In genomic region chr4:99238305-99238704, GRCm38 (mm10) we compare ENCODE assay signal across 16 mouse cellular contexts. TPM values are rescaled to one million over a fixed set of nuclear protein-coding genes. Genes with fewer than 3 reads are reported as not detected.
DNase-seq lines count a peak whose midpoint lies in the region; ATAC-seq and TF ChIP-seq lines count a peak whose summit lies in the region.
"Had no signal": no experiment of that assay in that cellular context is flagged by ENCODE, and none has a peak within 500 bp of the region (broad histone marks: within the 10 kb centered on the region; RNA-seq: fewer than 3 reads in every experiment).

No protein-coding gene starts in this region.

- no peak overlapping the region for H3K4me3 ChIP-seq in cerebellum, adult 2 months (replicated peaks; ENCODE audit: insufficient read depth, low read depth, low read length)
- H3K4me3 ChIP-seq in liver, embryonic 14.5 days (ENCODE audit: insufficient read depth in 1 of 2, low read depth in 2 of 2, low read length in 2 of 2) = no peak overlapping the region
- H3K4me3 ChIP-seq in liver, embryonic 12.5 days = no peak overlapping the region
- H3K4me3 ChIP-seq in E14TG2a.4 (replicated peaks; ENCODE audit: low read length) = no peak overlapping the region
- H3K4me3 ChIP-seq in cortical plate, adult 2 months (ENCODE audit: insufficient read depth, low read length) = no peak overlapping the region
- H3K4me3 ChIP-seq: embryonic facial prominence, embryonic 10.5 days; heart, embryonic 10.5 days; liver, embryonic 13.5 days; megakaryocyte, embryonic 14.5 days had no signal

- H3K4me2 ChIP-seq in liver, embryonic 14.5 days (ENCODE audit: low read depth) = no peak overlapping the region
- no peak overlapping the region for H3K4me2 ChIP-seq in liver, embryonic 12.5 days
- H3K4me2 ChIP-seq: liver, embryonic 13.5 days had no signal

- 84% methylated on average over 2 of the region's 2 CpGs for WGBS in cerebellum, adult 2 months
- 82% methylated on average over 2 of the region's 2 CpGs for WGBS in liver, embryonic 14.5 days (ENCODE audit: insufficient replicate concordance)
- WGBS in liver, embryonic 12.5 days (ENCODE audit: insufficient replicate concordance) = 83% methylated on average over 2 of the region's 2 CpGs

- H3K36me3 ChIP-seq in liver, embryonic 14.5 days (replicated peaks; ENCODE audit: control insufficient read depth, insufficient read depth, low read depth) = no peaks in the 10 kb centered on the region
- H3K36me3 ChIP-seq in liver, embryonic 12.5 days = peaks cover 21% of the 10 kb centered on the region
- H3K36me3 ChIP-seq in E14TG2a.4 (ENCODE audit: insufficient read depth, low read length) = no peaks in the 10 kb centered on the region

- H3K27ac ChIP-seq in cerebellum, adult 2 months (ENCODE audit: insufficient read depth, low read length) = no peak overlapping the region
- H3K27ac ChIP-seq in liver, embryonic 14.5 days = no peak overlapping the region
- no peak overlapping the region for H3K27ac ChIP-seq in liver, embryonic 12.5 days
- no peak overlapping the region for H3K27ac ChIP-seq in cortical plate, adult 2 months (ENCODE audit: insufficient read depth, low read length)
- H3K27ac ChIP-seq: embryonic facial prominence, embryonic 10.5 days; heart, embryonic 10.5 days; liver, embryonic 13.5 days had no signal

- TF ChIP-seq CTCF in cerebellum, adult 2 months (IDR thresholded peaks at IDR 0.05; ENCODE audit: borderline replicate concordance, insufficient read depth, low read depth, low read length) = peak; percentile 17; the same call in 1 of the 2 replicates
- TF ChIP-seq CTCF in liver, embryonic 14.5 days (IDR thresholded peaks at IDR 0.05; ENCODE audit: low read depth) = peak; percentile 47
- peak; percentile 43 for TF ChIP-seq CTCF in E14TG2a.4 (conservative IDR thresholded peaks at IDR 0.05; ENCODE audit: low read length)
- TF ChIP-seq CTCF in cortical plate, adult 2 months (IDR thresholded peaks at IDR 0.05; ENCODE audit: extremely low read depth, insufficient read depth, low read length) = peak; percentile 28

- ATAC-seq in liver, embryonic 14.5 days (ENCODE audit: insufficient read depth) = no peak
- no peak for ATAC-seq in liver, embryonic 12.5 days

- no peak overlapping the region for H3K9ac ChIP-seq in liver, embryonic 14.5 days (replicated peaks)
- H3K9ac ChIP-seq in liver, embryonic 12.5 days = no peak overlapping the region
- H3K9ac ChIP-seq: liver, embryonic 13.5 days had no signal

- no peak for DNase-seq in cerebellum, adult 2 months
- no peak for DNase-seq in cerebellum, postnatal 36 days
- no peak for DNase-seq in liver, embryonic 14.5 days (ENCODE audit: low read depth in 3 of 3, low spot score in 3 of 3)
- DNase-seq in neural tube, embryonic 10.5 days (ENCODE audit: extremely low spot score, low spot score) = no peak
- DNase-seq in adrenal gland, postnatal 14 days = no peak
- DNase-seq: cerebellum, adult 8-10 months; heart, postnatal 36 days; kidney, adult 18-20 months; liver, embryonic 13.5 days; spleen, adult 18-20 months had no signal

- no peaks in the 10 kb centered on the region for H3K27me3 ChIP-seq in cerebellum, adult 2 months (ENCODE audit: control insufficient read depth, insufficient read depth, low read length)
- H3K27me3 ChIP-seq in liver, embryonic 14.5 days (ENCODE audit: control insufficient read depth, insufficient read depth, low read length) = no peaks in the 10 kb centered on the region
- no peaks in the 10 kb centered on the region for H3K27me3 ChIP-seq in liver, embryonic 12.5 days (replicated peaks)
- no peaks in the 10 kb centered on the region for H3K27me3 ChIP-seq in E14TG2a.4 (ENCODE audit: insufficient read depth, low read length)
- H3K27me3 ChIP-seq: liver, embryonic 13.5 days; megakaryocyte, embryonic 14.5 days had no signal

- H3K4me1 ChIP-seq in cerebellum, adult 2 months (ENCODE audit: control insufficient read depth, insufficient read depth, low read length) = no peaks in the 10 kb centered on the region
- H3K4me1 ChIP-seq in liver, embryonic 14.5 days (replicated peaks; ENCODE audit: control insufficient read depth in 2 of 2, insufficient read depth in 2 of 2, low read length in 1 of 2) = no peaks in the 10 kb centered on the region
- H3K4me1 ChIP-seq in liver, embryonic 12.5 days = no peaks in the 10 kb centered on the region
- peaks cover 10% of the 10 kb centered on the region for H3K4me1 ChIP-seq in E14TG2a.4 (replicated peaks; ENCODE audit: low read depth, low read length)
- no peaks in the 10 kb centered on the region for H3K4me1 ChIP-seq in cortical plate, adult 2 months (ENCODE audit: control insufficient read depth, insufficient read depth, low read length)
- H3K4me1 ChIP-seq: embryonic facial prominence, embryonic 10.5 days; heart, embryonic 10.5 days; liver, embryonic 13.5 days; megakaryocyte, embryonic 14.5 days had no signal

- no peaks in the 10 kb centered on the region for H3K9me3 ChIP-seq in liver, embryonic 14.5 days (ENCODE audit: control insufficient read depth, low read length)
- H3K9me3 ChIP-seq in liver, embryonic 12.5 days (replicated peaks) = no peaks in the 10 kb centered on the region
- no peaks in the 10 kb centered on the region for H3K9me3 ChIP-seq in E14TG2a.4 (ENCODE audit: low read length)
- H3K9me3 ChIP-seq: embryonic facial prominence, embryonic 10.5 days; heart, embryonic 10.5 days; liver, embryonic 13.5 days had no signal

- TF ChIP-seq EP300 in liver, embryonic 14.5 days (IDR thresholded peaks at IDR 0.05; ENCODE audit: low read depth) = no peak

- TF ChIP-seq POLR2A in cerebellum, adult 2 months (IDR thresholded peaks at IDR 0.05; ENCODE audit: borderline replicate concordance, insufficient read depth, low read length) = no peak
- TF ChIP-seq POLR2A in cortical plate, adult 2 months (IDR thresholded peaks at IDR 0.05; ENCODE audit: extremely low read depth, insufficient read depth, low read length) = no peak

RNA-seq across cellular contexts. Expression of gene Atg4c, which starts 44.6 kb away (rescaled TPM):
- 25.5 and 27.6 TPM in 2 replicates for polyA plus RNA-seq in cerebellum, adult 2 months (2012; rRNA removed)
- polyA plus RNA-seq in liver, embryonic 14.5 days (2012; rRNA removed) = 1.6 and 2.3 TPM in 2 replicates
- 3.7 and 3.9 TPM in 2 replicates for polyA plus RNA-seq in liver, embryonic 14.5 days (2014; fragmentation: Nextera tagmentation; extraction: Ambion mirVana)
- 6.3 and 7.3 TPM in 2 replicates for polyA plus RNA-seq in liver, embryonic 12.5 days (2016; fragmentation: Nextera tagmentation; extraction: Ambion mirVana)
- polyA plus RNA-seq in cortical plate, adult 2 months (2012; rRNA removed) = 37.9 and 38.3 TPM in 2 replicates
- 13.8 and 14.0 TPM in 2 replicates for total RNA-seq in adrenal gland, postnatal 14 days (2021)

RNA-seq across cellular contexts. Expression of gene Gm12689, which starts 57.4 kb away (rescaled TPM):
- 3.0 and 3.6 TPM in 2 replicates for polyA plus RNA-seq in cerebellum, adult 2 months (2012; rRNA removed)
- 0.08 and 0.21 TPM in 2 replicates for polyA plus RNA-seq in liver, embryonic 14.5 days (2012; rRNA removed)
- polyA plus RNA-seq in liver, embryonic 14.5 days (2014; fragmentation: Nextera tagmentation; extraction: Ambion mirVana) = not detected in 2 replicates
- 0.12 TPM in 1 of 2 replicates, not detected in the other for polyA plus RNA-seq in liver, embryonic 12.5 days (2016; fragmentation: Nextera tagmentation; extraction: Ambion mirVana)
- 2.4 and 2.6 TPM in 2 replicates for polyA plus RNA-seq in cortical plate, adult 2 months (2012; rRNA removed)
- total RNA-seq in adrenal gland, postnatal 14 days (2021) = 0.53 TPM in 1 of 2 replicates, not detected in the other
- total RNA-seq: heart, postnatal 36 days had no signal
- polyA plus RNA-seq: embryonic facial prominence, embryonic 10.5 days had no signal
